Mouse (Mus musculus): ENCODE data around the gene Cd320. TPM values are rescaled to one million over a fixed set of nuclear protein-coding genes. Genes with fewer than 3 reads are reported as not detected.
"Not testable (repeated sequence)": the region's sequence is repeated elsewhere in the genome, so short reads cannot be mapped to it uniquely, and the experiment has no call there.

The Cd320 gene
- polyA plus RNA-seq, 1 experiment from 2014 or later: 43.8 TPM

- H3K4me1 ChIP-seq (replicated peaks): peaks cover 33% of the 10 kb centered on the region
- H3K4me3 ChIP-seq: 0 out of 2 replicates have a peak overlapping the region, but pooled peaks have one; percentile 11
- no peaks in the 10 kb centered on the region for H3K9me3 ChIP-seq (replicated peaks)
- H3K4me2 ChIP-seq: peak overlapping the region; percentile 40
- ATAC-seq (ENCODE audit: insufficient number of reproducible peaks, low FRiP score): no peak
- H3K27me3 ChIP-seq (replicated peaks): peaks cover 34% of the 10 kb centered on the region
- no peaks in the 10 kb centered on the region for H3K36me3 ChIP-seq
- H3K9ac ChIP-seq: no peak overlapping the region
- 42% methylated on average over 3 of the region's 3 CpGs for WGBS
- H3K27ac ChIP-seq (ENCODE audit: poor library complexity, severe bottlenecking): 0 out of 2 replicates have a peak overlapping the region, but pooled peaks have one; percentile 24
Observed at GRCm38 (mm10) chr17:33812475-33812874, 30.4 kb upstream of the Cd320 start.

- 45% methylated on average over 4 of the region's 4 CpGs for WGBS
- H3K4me1 ChIP-seq (replicated peaks): peaks cover 37% of the 10 kb centered on the region
- H3K9me3 ChIP-seq (replicated peaks): no peaks in the 10 kb centered on the region
- H3K36me3 ChIP-seq: no peaks in the 10 kb centered on the region
- no peak for ATAC-seq (ENCODE audit: insufficient number of reproducible peaks, low FRiP score)
- peak overlapping the region; percentile 24; the same call in 1 of the 2 replicates for H3K27ac ChIP-seq (ENCODE audit: poor library complexity, severe bottlenecking)
- peaks cover 29% of the 10 kb centered on the region for H3K27me3 ChIP-seq (replicated peaks)
- H3K4me2 ChIP-seq: peak overlapping the region; percentile 40
- no peak overlapping the region; the same call in 1 of the 2 replicates for H3K9ac ChIP-seq
- 0 out of 2 replicates have a peak overlapping the region, but pooled peaks have one; percentile 11 for H3K4me3 ChIP-seq
Observed at GRCm38 (mm10) chr17:33812990-33813389, 29.9 kb upstream of the Cd320 start.

GRCm38 (mm10) chr17:33815399-33815798 lies 27.5 kb upstream of the Cd320 start:
- no peaks in the 10 kb centered on the region for H3K9me3 ChIP-seq (replicated peaks)
- H3K9ac ChIP-seq: no peak overlapping the region
- H3K27ac ChIP-seq (ENCODE audit: poor library complexity, severe bottlenecking): no peak overlapping the region
- H3K4me2 ChIP-seq: no peak overlapping the region
- WGBS: 86% methylated on average over 6 of the region's 6 CpGs
- H3K36me3 ChIP-seq: peaks cover 20% of the 10 kb centered on the region
- H3K4me3 ChIP-seq: no peak overlapping the region
- H3K27me3 ChIP-seq (replicated peaks): peaks cover 25% of the 10 kb centered on the region
- H3K4me1 ChIP-seq (replicated peaks): peaks cover 44% of the 10 kb centered on the region
- no peak for ATAC-seq (ENCODE audit: insufficient number of reproducible peaks, low FRiP score)

GRCm38 (mm10) chr17:33816612-33817011 lies 26.3 kb upstream of the Cd320 start:
- H3K9ac ChIP-seq: no peak overlapping the region
- ATAC-seq (ENCODE audit: insufficient number of reproducible peaks, low FRiP score): no peak
- WGBS: 70% methylated on average over 5 of the region's 5 CpGs

GRCm38 (mm10) chr17:33817184-33817968 lies 25.5 kb upstream of the Cd320 start:
- H3K9me3 ChIP-seq (replicated peaks): no peaks in the 10 kb centered on the region
- H3K4me3 ChIP-seq: peak overlapping the region; percentile 59
- peak; percentile 97 for ATAC-seq (ENCODE audit: insufficient number of reproducible peaks, low FRiP score)
- H3K36me3 ChIP-seq: peaks cover 38% of the 10 kb centered on the region
- H3K27me3 ChIP-seq (replicated peaks): peaks cover 25% of the 10 kb centered on the region
- peak overlapping the region; percentile 99 for H3K4me2 ChIP-seq
- H3K9ac ChIP-seq: peak overlapping the region; percentile 88
- H3K4me1 ChIP-seq (replicated peaks): peaks cover 39% of the 10 kb centered on the region
- H3K27ac ChIP-seq (ENCODE audit: poor library complexity, severe bottlenecking): peak overlapping the region; percentile 61
- WGBS: under 1% methylated on average over 89 of the region's 89 CpGs

More at GRCm38 (mm10) chr17:33816612-33817011, 26.3 kb upstream of the Cd320 start:
- peak overlapping the region; percentile 59; the same call in 1 of the 2 replicates for H3K4me3 ChIP-seq
- H3K27me3 ChIP-seq (replicated peaks): peaks cover 25% of the 10 kb centered on the region
- H3K36me3 ChIP-seq: peaks cover 30% of the 10 kb centered on the region
- H3K4me1 ChIP-seq (replicated peaks): peaks cover 37% of the 10 kb centered on the region
- peak overlapping the region; percentile 99 for H3K4me2 ChIP-seq
- no peaks in the 10 kb centered on the region for H3K9me3 ChIP-seq (replicated peaks)
- no peak overlapping the region for H3K27ac ChIP-seq (ENCODE audit: poor library complexity, severe bottlenecking)

GRCm38 (mm10) chr17:33817969-33818643 lies 24.8 kb upstream of the Cd320 start:
- Histone ChIP-seq H3K4me2 (peak overlapping the region; percentile 99), H3K27me3 (replicated peaks) (peaks cover 25% of the 10 kb centered on the region), H3K9ac (peak overlapping the region; percentile 88), H3K36me3 (peaks cover 45% of the 10 kb centered on the region), H3K27ac (ENCODE audit: poor library complexity, severe bottlenecking) (peak overlapping the region; percentile 61), H3K9me3 (replicated peaks) (no peaks in the 10 kb centered on the region), H3K4me1 (replicated peaks) (peaks cover 39% of the 10 kb centered on the region), H3K4me3 (peak overlapping the region; percentile 59)
- 18% methylated on average over 33 of the region's 33 CpGs for WGBS
- peak; percentile 23 for ATAC-seq (ENCODE audit: insufficient number of reproducible peaks, low FRiP score)

- no peak overlapping the region; the same call in 1 of the 2 replicates for H3K4me2 ChIP-seq
- no peak for ATAC-seq (ENCODE audit: insufficient number of reproducible peaks, low FRiP score)
- no peaks in the 10 kb centered on the region for H3K27me3 ChIP-seq (replicated peaks)
- no peak overlapping the region for H3K27ac ChIP-seq (ENCODE audit: poor library complexity, severe bottlenecking)
- H3K4me3 ChIP-seq: peak overlapping the region; percentile 79; the same call in 1 of the 2 replicates
- 86% methylated on average over 1 of the region's 1 CpGs for WGBS
- H3K4me1 ChIP-seq (replicated peaks): peaks cover 41% of the 10 kb centered on the region
- H3K9ac ChIP-seq: no peak overlapping the region
- peaks cover 49% of the 10 kb centered on the region for H3K36me3 ChIP-seq
- H3K9me3 ChIP-seq (replicated peaks): no peaks in the 10 kb centered on the region
Observed at GRCm38 (mm10) chr17:33822436-33822959, 20.4 kb upstream of the Cd320 start.

GRCm38 (mm10) chr17:33823171-33823570 lies 19.7 kb upstream of the Cd320 start:
- Histone ChIP-seq H3K4me3 (peak overlapping the region; percentile 79), H3K4me1 (replicated peaks) (peaks cover 40% of the 10 kb centered on the region), H3K9ac (peak overlapping the region; percentile 83), H3K36me3 (peaks cover 50% of the 10 kb centered on the region), H3K4me2 (peak overlapping the region; percentile 89)
- 71% methylated on average over 8 of the region's 8 CpGs for WGBS
- H3K9me3 ChIP-seq (replicated peaks); H3K27me3 ChIP-seq (replicated peaks); H3K27ac ChIP-seq (ENCODE audit: poor library complexity, severe bottlenecking); ATAC-seq (ENCODE audit: insufficient number of reproducible peaks, low FRiP score): not testable (repeated sequence)

GRCm38 (mm10) chr17:33824084-33824996 lies 18.6 kb upstream of the Cd320 start, which contains the start of the genes Rps28 and Ndufa7:
TSS of gene Rps28 (minus strand) at chr17:33824562.
TSS of gene Ndufa7 (plus strand) at chr17:33824572.
- Histone ChIP-seq H3K36me3 (peaks cover 44% of the 10 kb centered on the region), H3K4me1 (replicated peaks) (peaks cover 47% of the 10 kb centered on the region)

GRCm38 (mm10) chr17:33824997-33825330 lies 17.9 kb upstream of the Cd320 start:
- not testable (repeated sequence) for H3K27me3 ChIP-seq (replicated peaks); ATAC-seq (ENCODE audit: insufficient number of reproducible peaks, low FRiP score); H3K9me3 ChIP-seq (replicated peaks)
- WGBS: 6% methylated on average over 6 of the region's 6 CpGs
- Histone ChIP-seq H3K27ac (ENCODE audit: poor library complexity, severe bottlenecking) (peak overlapping the region; percentile 61), H3K9ac (peak overlapping the region; percentile 87), H3K4me3 (peak overlapping the region; percentile 79), H3K36me3 (peaks cover 44% of the 10 kb centered on the region), H3K4me2 (peak overlapping the region; percentile 84), H3K4me1 (replicated peaks) (peaks cover 48% of the 10 kb centered on the region)

More at GRCm38 (mm10) chr17:33824084-33824996, 18.6 kb upstream of the Cd320 start, which contains the start of the genes Rps28 and Ndufa7:
- peak; percentile 93 for ATAC-seq (ENCODE audit: insufficient number of reproducible peaks, low FRiP score)
- peak within 1 kb of the TSS; percentile 61 for H3K27ac ChIP-seq (ENCODE audit: poor library complexity, severe bottlenecking)
- peak within 1 kb of the TSS; percentile 79 for H3K4me3 ChIP-seq
- H3K9ac ChIP-seq: peak within 1 kb of the TSS; percentile 87
- H3K9me3 ChIP-seq (replicated peaks): no peaks in the 10 kb centered on the region
- WGBS: under 1% methylated on average over 51 of the region's 51 CpGs
- H3K4me2 ChIP-seq: peak within 1 kb of the TSS; percentile 89
- H3K27me3 ChIP-seq (replicated peaks): no peaks in the 10 kb centered on the region
